Mouse (Mus musculus) frontal cortex, postnatal 25 days (tissue): ENCODE data around the gene Sigmar1.
"Not testable (repeated sequence)": the region's sequence is repeated elsewhere in the genome, so short reads cannot be mapped to it uniquely, and the experiment has no call there.

Experiments
- DNase-seq, 2 experiments: peaks; one replicate each; pipeline ENCODE4 v3.0.0; 2022; ENCODE audit warnings: low spot score in 2 of 2

Gene Sigmar1

DNA sequence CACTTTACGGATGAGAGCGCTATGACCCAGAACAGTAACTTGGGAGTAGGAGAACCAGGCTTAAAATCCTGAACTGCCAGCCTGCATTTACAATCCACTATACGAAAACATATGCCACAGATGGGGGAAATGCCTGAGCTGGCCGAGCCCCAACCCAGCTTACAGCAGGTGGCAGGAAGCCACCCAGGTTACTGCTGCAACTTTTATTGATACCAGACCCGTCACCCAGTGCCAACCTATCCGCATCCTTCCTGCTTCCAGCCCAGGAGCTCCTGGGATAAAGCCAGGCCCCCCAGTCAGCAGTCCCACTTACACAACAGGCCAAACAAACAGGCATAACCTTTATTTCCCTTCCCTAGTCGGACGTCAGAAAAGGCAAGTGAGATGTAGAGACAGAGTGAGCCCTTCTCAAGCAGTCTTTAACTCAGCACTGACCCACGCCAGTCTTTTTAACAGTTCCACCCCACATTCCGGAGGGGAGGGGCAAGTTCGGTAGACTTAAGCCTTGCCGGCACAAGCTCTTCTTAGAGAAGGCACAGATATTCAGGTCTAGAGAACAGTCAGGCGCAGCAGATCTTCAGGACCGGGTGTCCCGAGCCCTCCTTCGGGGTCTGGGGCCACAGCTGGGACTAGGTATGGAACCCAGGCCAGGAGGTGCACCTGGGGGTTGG, 44.1 kb downstream of the Sigmar1 start:
- no peak for DNase-seq

DNA sequence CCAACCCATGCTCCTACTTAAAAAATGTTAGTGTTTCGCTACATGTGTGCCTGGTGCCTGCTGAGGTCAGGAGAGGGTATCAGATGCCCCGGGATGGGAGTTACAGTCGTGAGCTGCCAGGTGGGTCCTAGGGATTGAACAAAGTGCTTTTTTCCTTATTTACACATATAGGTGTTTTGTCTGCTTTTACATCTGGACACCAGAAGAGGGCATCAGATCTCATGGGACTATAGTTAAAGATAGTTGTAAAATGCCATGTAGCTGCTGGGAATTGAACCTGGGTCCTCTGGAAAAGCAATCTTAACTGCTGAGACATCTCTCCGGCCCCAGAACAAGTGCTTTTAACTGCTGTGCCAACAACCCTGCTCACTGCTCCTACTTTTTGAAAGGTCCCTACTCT, 45.7 kb downstream of the Sigmar1 start:
- no peak for DNase-seq

DNA sequence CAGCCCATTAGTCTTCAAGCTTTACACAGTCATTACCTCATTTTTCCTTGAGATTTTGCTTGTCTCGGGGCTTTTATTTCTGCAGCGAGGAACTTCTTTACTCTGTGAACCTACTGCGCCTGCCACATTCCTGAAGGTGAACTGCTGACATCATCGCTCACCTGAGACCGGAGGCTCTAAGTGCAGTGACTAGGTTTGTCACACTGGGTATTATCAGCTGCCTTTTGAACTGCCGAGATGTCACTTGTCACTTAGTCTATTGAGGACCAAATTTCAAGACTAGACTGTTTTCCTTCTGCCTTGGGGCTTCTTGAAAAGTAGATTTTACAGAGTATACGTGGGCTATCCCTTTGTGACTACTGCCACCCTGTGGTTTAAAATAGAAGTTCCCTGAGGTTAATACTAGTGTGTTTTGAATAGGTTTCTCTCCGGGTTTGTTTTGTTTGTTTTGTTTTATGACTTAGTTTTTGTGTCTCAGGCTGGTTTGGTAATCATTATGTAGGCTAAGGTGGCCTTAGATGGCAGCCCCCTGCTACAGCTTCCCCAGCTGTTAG, 47.7 kb downstream of the Sigmar1 start:
- no peak for DNase-seq

DNA sequence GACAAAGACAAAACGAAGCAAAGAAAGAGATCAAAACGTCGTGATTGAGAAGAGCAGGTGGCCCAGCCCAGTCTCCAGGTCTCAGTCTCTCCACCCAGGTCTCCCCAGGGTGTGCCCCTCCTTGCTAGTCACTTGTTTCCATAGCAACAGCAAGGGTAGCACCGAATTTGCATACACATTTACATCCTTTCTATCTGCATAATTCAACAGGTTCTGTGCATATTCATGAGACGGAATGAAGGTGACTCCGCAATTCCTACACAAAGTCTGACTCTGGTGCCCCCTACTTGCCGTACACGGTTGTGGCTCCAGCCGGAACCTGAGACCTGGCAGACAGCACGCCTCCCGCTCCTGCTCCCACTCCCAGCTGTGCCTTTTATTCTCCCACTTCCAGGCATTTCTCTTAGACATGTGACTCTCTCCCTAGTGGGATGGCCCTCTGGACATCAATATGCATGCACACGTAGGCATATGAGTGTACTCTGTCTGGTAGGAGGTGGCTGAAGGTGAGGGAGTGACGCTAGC, 48.9 kb downstream of the Sigmar1 start:
- DNase-seq: peak in 1 of 2 experiments; percentile 69

DNA sequence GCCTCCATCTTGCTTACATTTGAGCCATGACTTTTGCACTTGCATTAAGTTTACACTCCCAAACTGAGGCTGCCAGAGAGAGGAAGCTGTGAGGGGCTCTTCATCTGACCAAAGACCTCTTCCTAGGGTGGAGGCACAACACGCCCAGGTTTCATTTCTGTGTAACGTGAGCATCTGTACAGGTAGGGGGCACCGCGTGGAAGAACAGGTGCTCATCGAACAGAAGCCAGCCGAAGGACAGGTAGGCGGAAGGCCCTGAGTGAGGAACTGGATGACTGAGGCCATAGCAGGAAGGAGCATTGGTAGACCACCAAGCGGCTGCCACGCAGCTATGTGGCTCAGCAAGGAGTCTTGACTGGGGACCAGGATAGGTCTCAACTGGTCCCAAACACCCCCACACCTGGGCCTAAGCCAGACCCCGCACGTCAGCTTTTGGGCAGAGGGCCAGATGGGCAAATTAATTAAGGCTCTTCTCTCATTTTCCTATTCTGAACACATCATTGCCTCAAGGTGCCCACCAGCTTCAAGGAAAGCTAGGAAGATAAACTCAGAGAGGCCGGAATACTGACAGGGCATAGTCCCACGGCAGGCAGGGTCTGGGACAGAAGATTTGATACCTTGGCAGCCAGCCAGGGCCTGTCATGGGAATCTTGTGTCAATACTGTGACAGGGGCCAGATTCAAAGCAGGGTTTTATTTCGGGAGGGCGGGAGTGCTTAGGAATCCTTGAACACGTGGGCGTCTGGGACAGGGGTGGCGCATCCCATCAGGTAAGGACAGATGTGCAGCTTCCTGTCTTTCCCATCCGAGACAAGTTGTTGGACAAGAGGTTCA, 49.8 kb downstream of the Sigmar1 start:
- DNase-seq: no peak

DNA sequence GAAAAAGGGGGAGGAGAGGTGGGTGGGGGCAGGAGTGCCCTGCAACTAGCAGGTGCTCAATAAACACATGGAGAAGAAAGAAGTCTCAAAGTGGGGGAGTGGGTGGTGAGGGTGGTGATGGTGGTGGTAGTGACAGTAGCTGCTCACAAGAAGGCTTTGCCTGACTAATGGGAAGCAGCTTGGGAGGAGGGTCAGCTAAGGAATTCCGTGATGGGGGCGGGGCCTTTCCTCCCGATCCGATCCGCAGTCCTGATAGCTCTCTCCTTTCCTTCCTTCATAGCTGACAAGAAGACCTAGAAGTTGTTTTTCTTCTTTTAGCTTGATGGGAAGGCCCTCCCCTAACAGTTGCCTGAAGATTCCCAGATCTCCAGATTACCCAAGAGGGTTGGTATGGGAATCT, 51.3 kb downstream of the Sigmar1 start:
- no peak for DNase-seq

DNA sequence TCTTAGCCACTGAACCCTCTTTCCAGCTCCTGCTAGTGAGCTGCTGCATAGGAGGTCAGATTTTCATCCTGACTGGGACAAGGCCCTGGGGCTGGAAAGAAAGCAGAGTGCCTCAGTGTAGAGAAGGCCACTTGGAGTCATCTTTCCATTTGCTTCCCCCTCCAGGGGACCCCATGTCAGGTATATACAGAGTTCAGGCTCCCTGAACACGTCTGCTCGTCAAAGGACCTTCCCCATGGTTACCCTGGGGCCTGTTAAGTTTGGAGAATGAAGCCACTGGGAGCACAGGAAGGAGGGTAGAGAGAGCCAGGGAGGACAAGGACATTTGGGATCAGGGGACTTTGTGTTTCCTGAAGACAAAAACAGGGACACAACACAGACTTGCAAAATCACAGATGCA, 53.7 kb downstream of the Sigmar1 start:
- not testable (repeated sequence) for DNase-seq

DNA sequence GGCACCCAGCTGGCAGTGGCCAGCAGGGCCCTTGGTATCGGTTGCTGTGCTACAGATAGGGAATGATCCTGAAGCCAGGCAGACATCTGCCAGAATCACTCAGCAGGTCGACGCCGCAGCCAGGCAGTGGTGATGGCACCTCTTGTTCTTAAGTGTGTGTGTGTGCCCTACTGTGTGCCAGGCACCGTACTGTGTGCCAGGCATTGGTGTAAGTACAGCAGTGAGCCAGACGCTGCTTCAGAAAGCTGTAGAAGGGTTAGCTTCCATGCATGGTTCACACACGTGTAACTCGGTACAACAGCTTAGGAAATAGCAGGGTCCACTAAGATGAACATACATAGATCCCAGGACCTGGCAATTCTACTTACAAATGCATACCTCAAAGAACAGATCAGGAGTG, 55.7 kb downstream of the Sigmar1 start:
- DNase-seq: not testable (repeated sequence)

DNA sequence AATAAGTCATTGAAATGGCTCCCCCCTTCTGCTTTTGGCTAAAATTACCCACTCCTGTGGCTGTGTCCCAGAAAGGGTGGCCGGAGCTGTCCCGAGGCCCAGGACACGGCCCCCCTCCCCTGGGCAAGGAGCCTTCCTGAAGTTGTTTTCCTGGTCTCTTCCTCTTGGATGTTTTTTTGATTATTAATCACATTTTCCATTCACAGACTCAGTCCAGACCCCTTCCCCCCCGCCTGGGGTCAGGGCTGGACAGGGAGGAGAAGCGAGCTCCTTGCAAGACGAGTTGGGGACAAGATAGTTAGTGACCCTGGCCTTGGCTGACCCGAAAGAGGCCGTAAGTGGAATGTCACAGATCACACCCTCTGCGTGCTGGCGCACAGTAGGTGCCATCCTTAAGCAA, 56.2 kb downstream of the Sigmar1 start, which contains the start of gene Il11ra1:
Il11ra1 (plus strand) TSS at position 207 of the 400 bp plus-strand sequence.
- not testable (repeated sequence) for DNase-seq

DNA sequence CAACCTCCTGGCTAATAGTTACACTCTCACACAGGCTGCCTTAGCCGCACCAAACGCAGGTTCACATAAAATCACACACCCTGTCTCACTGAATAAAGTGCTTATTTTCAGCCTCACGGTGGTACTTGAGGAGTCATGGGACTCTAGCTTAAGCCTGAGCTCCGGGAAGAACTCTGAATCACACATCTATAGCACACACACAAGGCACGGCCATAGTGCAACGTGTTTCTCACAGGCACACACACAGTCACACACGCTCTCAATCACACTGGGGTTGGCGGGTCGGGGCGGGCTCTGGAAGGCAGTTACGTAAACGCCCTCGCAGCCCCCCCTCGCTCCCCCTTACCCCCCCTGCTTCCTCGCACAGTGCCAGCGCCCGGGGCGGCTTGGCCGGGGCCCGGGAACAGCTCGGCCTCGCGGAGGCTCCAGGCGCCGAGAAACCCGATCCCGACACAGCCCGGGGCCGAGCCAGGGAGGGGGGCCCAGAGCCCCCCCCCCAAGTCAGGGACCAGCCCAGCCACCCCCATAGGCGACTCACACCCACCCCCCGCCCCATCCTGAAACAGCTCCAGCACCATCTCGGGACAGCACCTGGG, 57.4 kb downstream of the Sigmar1 start:
- not testable (repeated sequence) for DNase-seq

DNA sequence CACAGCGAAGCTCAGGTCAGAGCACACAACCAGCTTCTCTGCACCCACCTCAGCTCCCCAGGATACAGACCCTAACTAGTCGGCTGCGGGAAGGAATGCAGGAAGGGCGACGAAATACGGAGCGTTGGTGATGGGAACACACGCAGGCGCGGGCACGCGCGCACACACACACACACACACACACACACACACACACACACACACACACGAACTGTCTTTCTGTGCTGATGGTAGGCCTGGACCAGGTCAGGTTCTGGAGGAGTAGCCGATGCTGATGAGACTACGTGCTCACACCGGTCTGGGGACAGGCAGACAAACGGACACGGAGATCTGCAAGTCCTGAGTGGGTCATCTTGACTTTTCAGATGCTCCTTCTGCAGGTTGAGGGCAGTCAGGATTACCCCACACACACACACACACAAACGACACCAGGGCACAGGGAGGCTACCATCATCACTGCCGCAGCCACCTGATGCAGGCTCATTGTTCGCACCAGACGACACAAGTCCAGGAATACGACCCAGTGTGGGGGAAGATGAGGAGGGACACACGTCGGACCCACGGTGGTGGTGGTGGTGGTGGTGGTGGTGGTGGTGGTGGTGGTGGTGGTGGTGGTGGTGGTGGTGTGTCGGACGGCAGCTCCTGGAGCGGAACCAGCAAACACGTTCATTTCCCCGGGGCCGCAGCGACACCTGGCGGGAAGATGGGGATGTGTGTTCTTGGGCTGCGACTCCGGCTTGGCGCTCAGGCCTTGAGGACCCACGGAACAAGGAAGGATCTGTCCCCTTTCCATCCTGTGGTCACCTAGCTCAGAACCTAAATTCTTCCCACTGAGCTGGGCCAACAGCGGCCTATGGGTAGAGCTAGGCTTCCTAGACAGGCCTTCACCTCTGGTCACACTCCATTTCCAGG, 58.8 kb downstream of the Sigmar1 start, which contains the start of gene Cntfr:
Cntfr (minus strand) TSS at position 160 of the 912 bp plus-strand sequence.
- peak; percentile 79 to 88 for DNase-seq

DNA sequence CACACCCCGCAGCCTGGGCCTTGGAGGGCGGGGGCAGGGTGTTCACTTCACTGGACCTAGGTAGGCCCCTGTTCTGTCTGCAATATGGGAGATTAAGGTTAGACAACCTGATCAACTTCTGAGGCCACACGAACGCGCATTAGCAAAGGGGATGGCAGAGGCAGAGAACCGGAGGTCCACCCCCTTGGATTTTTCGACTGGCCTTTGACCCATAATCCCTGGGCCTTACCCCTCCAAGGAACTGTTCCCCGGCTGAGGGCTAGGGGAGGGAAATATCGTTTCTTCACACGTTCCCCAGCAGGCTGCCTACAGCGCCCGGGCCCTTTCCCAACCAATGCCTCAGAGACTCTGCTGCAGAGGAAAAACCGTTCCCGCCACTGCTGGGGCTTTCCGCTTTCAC, 59.5 kb downstream of the Sigmar1 start:
- not testable (repeated sequence) for DNase-seq

DNA sequence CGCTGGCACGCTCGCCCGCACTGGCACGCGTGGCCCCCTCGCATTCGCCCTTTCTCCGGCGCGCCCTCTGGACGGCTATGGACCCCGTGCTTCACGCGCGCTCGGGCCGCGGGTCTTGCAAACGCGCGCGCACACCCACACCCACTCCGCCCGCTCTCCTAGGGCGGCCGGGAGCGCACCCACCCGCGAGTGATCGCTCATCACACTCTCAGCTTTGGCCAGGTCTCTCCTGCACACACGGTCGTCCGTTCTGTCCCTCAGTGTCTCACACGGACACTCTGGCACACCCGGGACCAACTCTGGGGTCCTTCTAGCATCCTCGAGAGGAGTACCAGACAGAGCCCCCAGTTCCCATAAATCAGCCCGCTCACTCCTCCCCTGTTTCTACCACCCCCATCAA, 60.2 kb downstream of the Sigmar1 start:
- DNase-seq: not testable (repeated sequence)

DNA sequence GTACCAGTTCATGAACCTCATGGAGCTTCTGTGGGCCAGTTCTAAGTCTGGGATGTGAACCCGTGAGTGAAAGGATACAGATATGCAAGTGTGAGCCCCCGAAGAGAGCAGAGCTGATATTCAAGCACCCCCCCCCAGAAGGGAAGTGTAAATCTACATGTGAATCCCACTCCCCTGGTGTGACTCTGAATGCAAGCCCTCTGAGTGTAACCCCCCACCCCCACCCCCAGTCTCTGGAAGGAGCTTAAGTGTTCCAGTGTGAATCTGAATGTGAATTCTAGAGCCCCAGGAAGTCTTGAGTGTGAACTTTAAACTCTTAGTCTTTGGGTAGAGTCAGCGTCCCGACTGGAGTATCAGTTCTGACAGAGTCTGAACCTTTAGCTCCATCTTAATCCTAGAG, 62.4 kb downstream of the Sigmar1 start:
- not testable (repeated sequence) for DNase-seq

DNA sequence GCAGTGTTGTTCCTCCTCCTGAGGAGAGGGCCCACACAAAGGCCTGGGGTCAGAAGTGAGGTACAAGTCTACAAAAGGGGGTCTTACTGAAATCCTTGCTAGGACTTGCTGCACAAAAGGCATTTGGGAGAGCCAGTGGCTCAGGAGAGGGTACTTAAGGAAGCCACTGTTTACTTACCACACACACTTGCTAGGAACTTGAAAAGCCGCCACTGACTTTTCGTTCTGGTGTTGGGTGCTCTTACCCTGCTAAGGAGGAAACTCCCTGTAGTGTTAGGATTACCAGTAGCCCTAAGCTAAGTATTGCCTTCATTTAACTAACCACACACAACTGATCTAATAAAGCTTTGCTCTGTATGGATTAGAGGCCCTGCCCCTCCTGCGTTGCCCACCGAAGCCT, 65.9 kb downstream of the Sigmar1 start:
- not testable (repeated sequence) for DNase-seq

DNA sequence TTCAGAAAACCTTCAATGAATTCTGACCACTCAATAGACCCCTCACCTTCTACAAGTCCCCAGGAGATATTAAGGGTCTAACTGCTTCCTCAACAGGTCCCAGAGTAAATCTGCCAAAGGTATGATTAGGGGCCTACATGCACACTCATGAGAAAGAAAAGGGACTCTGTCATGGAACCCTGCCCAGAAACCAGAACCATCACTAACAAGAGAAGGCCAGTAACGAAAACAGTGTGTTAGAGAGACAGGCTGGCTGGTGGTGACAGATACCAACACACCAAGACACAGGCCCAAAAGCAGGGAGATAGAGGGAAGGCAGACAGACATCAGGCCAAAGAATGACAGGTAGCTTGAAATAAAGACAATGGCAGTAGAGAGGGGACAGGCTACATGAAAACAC, 67.4 kb downstream of the Sigmar1 start:
- not testable (repeated sequence) for DNase-seq
